Mouse (Mus musculus) NIH3T3 (cell line): ENCODE data around the gene Fgf8.

Source experiments
- DNase-seq: peaks from one replicate; pipeline ENCODE4 v3.0.0-alpha.2; 2012; ENCODE audit warnings: low read depth

Gene Fgf8

GRCm38 (mm10) chr19:45742218-45742983, at the start of gene Fgf8:
TSS of gene Fgf8 (minus strand) at chr19:45742915.
- DNase-seq = no peak

- no peak for DNase-seq
Measured at GRCm38 (mm10) chr19:45792404-45792803, 49.7 kb upstream of the Fgf8 start.

- DNase-seq = no peak
Measured at GRCm38 (mm10) chr19:45789888-45790874, 47.5 kb upstream of the Fgf8 start.

DNA sequence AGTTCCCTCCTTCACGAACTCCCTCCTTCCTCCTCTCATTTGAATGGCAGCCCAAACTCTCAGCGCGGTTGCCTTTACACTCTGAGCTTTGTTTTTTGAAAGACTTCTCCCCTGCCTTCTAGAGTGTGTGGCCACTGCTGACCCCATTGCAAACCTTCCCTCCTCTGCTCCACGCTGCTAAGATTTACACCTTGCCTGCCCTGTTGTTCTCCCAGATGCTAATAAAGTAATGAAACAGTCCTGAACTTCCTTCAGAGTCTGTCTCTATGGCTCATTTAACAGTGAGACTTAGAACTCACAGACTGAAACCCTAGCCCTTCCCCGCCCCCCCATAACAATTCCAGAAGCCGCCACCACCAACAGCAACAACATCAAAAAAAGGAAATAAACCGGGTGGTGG, 46.6 kb upstream of the Fgf8 start:
- no peak for DNase-seq

- peak; percentile 55 for DNase-seq
Measured at GRCm38 (mm10) chr19:45788337-45788736, 45.6 kb upstream of the Fgf8 start.

- no peak for DNase-seq
Measured at GRCm38 (mm10) chr19:45787450-45787849, 44.7 kb upstream of the Fgf8 start.

GRCm38 (mm10) chr19:45785470-45785869, 42.8 kb upstream of the Fgf8 start:
- DNase-seq = no peak

DNA sequence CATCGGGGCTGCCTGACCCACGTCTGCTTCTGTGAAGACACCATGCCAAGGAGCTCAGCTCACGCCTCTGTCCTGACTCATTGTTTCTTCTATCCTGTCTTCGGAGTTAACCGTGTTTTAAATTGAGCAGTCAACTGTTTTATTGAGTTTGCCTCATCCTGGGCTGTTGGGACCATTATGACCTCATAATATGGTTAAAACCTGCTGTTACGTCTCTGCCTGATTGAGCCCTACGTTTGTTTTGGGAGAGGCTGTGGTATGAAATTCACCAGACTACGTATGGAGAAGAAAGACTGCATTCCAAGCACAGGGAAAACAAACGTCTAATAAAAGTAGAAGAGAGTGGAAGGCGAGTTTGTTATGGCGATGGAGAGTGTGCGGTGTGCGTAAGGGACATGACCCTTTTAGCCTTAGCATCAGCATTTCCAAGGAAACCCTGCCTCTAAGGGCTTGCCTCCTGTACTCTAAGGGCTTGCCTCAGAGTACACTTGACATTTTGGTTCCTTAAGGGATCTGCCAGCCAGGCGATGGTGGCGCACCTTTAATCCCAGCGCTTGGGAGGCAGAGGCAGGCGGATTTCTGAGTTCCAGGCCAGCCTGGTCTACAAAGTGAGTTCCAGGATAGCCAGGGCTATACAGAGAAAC, 41.3 kb upstream of the Fgf8 start:
- DNase-seq = no peak

GRCm38 (mm10) chr19:45783181-45783932, 40.6 kb upstream of the Fgf8 start, which contains the start of gene Mgea5:
TSS of gene Mgea5 (minus strand) at chr19:45783837.
- DNase-seq = peak; percentile 99

DNA sequence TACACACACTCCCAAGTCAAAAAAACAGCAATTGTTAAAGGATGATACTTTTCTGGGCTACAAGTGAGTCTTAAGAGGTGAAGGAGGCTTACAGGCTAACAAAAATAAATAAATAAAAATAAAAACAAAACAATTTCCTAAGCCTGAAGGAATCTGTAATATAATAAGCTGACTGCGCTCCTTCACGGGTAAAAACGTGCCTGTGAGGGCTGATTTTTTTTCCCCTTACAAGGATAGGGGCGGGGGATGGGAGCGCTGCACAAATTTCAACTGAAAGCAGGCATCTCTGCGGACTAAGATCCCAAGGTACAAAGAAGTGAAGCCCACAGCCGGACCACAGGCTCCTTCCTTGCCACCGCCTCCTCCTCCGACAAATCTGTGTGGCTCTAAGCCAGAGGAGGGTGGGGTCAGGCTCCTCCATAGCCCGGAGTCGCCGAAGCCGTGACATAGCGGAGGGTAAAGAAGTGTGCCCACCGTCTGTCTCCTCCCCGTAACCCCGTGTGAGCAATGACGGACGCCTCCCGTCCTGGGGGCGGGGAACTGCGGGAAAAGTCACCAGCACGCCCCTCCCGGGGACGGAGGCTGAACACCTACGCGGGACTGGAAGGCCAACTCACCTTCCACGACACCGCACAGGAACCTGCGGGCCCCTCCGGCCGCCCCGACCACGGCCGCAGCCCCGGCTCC, 39.7 kb upstream of the Fgf8 start:
- peak; percentile 83 for DNase-seq

GRCm38 (mm10) chr19:45781676-45782075, 39.0 kb upstream of the Fgf8 start:
- peak; percentile 36 for DNase-seq

GRCm38 (mm10) chr19:45780350-45780915, 37.7 kb upstream of the Fgf8 start:
- no peak for DNase-seq

DNA sequence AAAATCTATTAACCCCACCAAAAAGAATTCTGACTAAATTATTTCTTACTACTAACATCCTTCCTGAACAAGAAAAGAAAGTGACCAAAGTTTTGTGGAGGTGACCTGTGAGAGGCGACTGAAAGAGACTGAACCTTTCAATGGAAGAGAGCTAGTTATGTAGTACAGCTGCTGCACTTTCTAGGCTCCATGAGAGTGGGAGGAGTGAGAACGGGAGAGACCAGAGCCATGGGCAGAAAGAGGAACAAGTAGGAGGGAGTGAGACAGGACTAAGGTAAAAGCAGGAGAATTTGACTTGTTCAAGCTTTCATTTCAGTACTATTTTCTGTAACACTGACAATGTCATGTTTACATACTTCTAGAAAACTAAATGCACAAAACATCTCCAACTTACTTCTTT, 32.8 kb upstream of the Fgf8 start:
- DNase-seq = no peak

DNA sequence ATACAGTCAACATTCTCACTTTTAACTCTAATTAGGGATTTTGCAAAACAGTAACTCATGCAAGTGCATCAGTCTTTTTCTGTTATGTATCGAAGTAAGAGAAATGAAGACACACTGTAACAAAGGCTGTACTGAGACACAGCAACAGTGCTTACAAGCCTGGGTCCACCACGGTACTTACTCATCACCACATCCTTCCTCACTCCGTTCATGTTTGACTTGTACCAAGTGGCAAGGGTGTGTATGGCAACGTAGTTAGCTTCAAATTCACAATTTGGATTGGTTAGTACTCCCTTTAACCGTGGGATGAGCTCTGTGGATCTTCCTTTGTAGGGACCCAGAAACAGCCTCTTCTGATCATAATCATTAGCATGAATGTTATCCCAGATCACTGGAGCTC, 28.8 kb upstream of the Fgf8 start:
- DNase-seq = no peak

- no peak for DNase-seq
Measured at GRCm38 (mm10) chr19:45760810-45761209, 18.1 kb upstream of the Fgf8 start.

DNA sequence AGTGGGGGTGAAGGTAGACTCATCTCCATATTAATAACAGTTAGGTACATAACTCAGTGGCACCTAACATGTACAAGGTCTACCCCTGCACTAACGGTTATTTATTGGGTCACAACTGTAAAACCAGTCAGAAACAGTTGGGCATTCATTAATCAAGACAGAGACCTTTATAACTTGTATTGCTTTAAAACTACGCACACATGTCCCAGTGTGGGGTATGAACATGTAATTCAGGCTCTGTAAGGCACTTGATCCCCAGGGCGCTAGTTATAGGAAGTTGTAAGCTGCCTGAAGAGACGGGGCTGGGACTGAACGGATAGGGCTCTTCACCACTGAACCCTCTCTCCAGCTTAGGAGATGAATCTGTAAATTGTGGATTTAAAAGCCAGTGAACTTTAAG, 16.0 kb upstream of the Fgf8 start:
- no peak for DNase-seq

DNA sequence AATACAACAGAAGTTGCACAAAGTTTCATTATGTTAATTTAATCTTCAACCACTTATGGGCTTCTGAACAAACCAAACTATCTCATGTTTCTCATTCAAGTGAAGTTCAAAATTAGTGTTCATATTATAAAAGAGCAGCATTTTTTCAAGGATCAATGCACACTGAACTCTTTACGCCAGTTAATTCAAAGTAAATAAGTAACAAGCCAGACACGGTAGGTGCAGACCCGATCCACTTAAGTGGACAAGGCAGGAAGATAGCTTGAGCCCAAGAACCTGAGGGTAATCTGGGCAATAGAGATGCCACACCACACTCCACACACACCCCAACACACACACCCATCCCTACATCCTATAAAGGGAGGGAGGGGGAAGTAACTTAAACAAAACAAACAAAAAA, 10.8 kb upstream of the Fgf8 start:
- no peak for DNase-seq

- no peak for DNase-seq
Measured at GRCm38 (mm10) chr19:45751881-45752280, 9.2 kb upstream of the Fgf8 start.

DNA sequence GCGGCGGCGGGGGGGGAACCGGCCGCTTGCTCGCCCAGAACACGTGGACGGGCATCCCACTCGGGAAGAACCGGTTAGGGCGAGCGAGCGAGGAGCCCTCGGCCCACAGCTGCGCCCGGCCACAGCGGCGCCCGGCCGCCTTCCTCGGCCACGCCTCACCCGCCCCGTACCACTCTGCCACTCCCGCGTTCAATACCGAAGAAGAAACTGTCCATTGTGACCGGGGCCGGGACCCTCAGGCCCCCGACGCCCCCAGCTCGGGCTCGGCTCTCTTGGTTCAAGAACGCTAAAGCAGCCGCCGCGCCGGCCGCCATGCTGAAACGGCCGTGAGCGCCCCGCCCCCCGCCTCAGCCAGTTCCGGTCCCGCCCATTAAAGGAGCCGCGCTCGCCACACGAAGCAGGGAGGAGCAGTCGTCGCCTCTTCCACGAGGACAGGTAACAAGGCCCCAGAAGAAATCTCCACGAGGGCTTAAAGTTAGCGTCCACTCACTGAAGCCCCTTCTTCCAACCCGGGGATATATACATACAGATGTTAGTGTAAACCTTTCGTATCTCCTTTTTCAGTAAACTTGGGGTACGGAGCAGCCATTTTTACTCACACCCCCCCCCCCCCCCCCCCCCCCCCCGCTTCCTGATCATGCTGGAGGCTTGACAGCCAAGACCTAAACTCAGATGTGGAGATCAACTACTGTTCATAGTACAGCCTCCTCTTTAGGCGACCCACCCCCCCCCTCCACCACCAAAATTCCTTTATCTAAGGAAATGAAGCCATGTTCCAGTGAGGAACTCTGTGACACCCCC, 6.7 kb upstream of the Fgf8 start, which contains the start of gene Npm3:
Npm3 (minus strand) TSS at position 349 of the 801 bp plus-strand sequence.
- peak; percentile 94 for DNase-seq
